Mouse (Mus musculus) erythroblast, embryonic 14.5 days (primary cell): ENCODE data around the gene Eml5.

Source experiments
- GATA1 ChIP-seq: IDR thresholded peaks from 2 replicates; pipeline ENCODE4 v1.6.1; 2012; ENCODE audit warnings: low read length, inconsistent platforms, mixed read lengths
- TAL1 ChIP-seq: IDR thresholded peaks from 3 replicates; pipeline ENCODE4 v1.6.1; 2012; ENCODE audit warnings: low read length, inconsistent platforms, mixed read lengths

- TF ChIP-seq GATA1 (no peak), TAL1 (no peak)
Measured at GRCm38 (mm10) chr12:98900341-98900880, 873 bp downstream of the Eml5 start.
